Mouse (Mus musculus) monocyte, adult 5-6 weeks (primary cell): ENCODE data around the gene Lamtor3. TPM values are rescaled to one million over a fixed set of nuclear protein-coding genes. Genes with fewer than 3 reads are reported as not detected.
"Not testable (repeated sequence)": the region's sequence is repeated elsewhere in the genome, so short reads cannot be mapped to it uniquely, and the experiment has no call there.

ENCODE experiments used
- ATAC-seq: fragments of 153-309, 156-312 bp; replicated peaks from 2 replicates; pipeline ENCODE4 v1.8.0; 2017; ENCODE audit warnings: mild to moderate bottlenecking; ENCODE audit not compliant: low TSS enrichment, insufficient number of reproducible peaks, severe bottlenecking, poor library complexity, low FRiP score
- total RNA-seq: library from RNA; stranded (forward); fragments of 200-1000, 200-491, 200-594 nt; gene quantifications from 3 replicates; pipeline ENCODE4 v1.2.3, GENCODE M21; 2017

The Lamtor3 gene
- 96.2 to 100 TPM (median 98.7 TPM) in 3 replicates for total RNA-seq

DNA sequence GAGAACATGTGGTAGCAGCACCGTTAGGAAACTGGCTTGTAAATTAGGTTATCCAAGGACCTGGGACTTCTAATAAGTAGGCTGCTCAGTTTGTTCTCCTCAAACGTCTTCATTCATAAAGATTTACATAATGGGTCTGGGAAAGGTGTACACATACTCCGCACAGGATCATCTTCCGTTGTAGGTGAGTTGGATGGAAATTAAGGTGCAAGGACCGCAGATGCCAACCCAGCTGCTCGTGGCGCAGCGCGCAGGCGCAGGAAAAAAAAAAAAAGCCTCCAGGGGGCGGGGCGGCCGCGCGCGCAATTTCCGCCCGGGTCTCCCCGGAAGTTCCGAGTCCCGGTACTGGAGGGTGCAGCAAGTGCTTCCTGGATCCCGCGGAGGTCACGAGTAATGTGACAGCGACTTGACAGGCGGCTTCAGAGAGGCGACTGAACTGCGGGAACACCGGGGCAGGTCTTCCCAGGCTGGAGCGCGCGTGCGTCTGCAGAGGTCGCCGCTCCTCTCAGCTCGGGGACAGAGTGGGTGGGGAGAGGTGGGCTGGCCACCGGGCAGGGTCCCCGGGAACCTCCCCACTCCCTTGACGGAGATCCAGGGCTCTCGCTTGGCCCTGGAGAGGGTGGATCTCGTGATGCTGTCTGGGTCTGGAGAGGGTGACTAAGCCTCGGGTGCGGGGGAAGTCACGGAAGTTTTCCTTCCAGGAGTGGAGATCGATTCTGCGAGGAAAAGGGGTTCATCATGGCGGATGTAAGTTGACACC lies at the start of gene Lamtor3:
TSS of gene Lamtor3 (plus strand) at position 335 of the 760 bp plus-strand sequence.
- ATAC-seq: peak; percentile 93

DNA sequence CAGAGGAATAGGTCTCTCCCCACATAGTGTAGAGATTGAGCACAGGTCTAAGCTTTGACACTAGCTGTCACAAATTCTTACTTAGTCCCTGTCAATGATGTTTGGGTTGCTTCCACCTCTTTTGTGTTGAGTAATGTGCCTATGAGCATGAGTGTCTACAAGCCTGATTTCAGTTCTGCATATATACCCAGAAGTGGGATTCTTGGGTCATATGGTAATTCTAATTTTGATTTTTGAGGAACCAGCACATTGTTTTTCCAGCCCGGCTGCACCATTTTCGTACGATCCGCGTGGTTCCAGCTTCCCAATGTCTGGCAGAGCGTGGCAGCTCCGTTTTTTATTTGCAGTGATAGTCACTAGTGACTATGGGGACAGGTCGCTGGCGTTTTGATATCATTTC lies 48.9 kb upstream of the Lamtor3 start:
- ATAC-seq: peak; percentile 65

DNA sequence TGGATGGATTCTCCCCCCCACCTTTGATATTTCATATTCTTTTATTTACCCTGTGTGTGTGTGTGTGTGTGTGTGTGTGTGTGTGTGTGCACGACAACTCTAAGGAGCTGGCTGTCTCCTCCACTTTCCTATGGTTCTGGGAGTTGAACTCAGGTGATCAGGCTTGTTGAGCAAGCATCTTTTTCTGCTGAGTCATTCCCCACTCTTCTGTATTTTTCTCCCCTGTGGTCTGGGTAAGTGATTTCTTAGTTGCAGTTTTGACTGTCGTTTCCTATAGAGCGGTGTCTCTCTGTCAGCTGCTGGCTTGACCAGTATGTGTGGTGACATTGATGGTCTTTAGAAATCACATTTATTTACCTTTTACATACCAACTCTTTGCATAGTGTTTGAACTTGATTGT lies 39.0 kb upstream of the Lamtor3 start:
- ATAC-seq: no peak

DNA sequence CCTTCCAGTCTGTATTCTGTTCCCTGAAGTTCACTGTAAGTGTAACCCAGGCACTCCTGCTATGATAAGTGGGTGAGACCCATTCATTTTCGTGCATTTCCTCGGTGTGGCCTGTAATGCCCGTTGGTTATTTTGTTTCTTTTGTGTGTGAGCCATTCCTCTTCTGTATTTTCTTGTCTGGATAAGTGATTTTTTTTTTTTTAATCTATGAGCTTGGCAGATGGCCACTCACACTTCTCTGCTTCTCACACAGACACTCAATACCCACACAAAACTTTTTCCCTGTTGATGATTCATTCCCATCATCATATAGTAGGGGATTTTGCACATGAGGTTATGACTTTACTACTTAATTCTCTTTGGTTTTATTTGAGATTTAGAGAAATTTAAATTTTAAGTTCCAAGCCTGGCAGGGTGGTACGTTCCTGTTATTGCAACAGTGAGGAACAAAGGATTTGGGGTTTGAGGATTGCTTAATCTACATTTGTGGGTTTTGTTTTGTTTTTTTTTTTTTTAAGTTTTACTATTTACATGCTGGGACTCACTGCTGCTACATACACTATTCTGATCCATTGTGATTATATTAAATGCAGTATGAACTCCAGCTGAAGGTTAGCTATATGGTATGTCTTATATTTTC lies 38.1 kb upstream of the Lamtor3 start:
- no peak for ATAC-seq

DNA sequence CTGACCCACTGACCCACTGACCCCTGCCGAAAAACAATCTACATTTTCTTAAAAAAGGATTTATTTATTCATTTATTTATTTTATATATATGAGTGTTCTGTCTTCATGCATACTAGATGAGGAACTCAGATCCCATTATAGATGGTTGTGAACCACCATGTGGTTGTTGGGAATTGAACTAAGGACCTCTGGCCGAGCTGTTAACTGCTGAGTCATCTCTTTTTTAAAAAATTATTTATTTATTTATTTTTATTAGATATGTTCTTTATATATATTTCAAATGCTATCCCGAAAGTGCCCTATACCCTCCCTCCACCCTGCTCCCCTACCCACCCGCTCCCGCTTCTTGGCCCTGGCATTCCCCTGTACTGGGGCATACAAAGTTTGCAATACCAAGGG lies 37.2 kb upstream of the Lamtor3 start:
- no peak for ATAC-seq

DNA sequence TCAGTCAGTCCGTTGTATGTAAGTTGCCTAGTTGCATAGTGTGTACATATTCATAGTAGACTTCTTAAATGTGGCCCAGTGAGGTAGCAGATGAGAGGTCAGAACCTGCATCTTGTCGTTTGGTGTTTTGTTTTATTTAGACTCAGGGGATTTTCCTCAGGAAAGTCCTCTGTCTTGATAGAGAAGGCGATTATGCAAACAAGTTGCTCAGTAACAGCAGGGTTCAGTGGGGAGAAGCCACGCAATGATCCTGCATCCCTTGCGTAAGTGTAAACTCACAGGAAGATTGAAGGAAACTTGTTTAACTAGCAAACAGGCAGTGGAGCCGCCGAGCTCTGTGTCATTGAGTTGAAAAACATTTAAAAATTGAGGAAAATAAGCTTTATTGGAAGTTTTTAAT lies 30.3 kb upstream of the Lamtor3 start:
- ATAC-seq: no peak

DNA sequence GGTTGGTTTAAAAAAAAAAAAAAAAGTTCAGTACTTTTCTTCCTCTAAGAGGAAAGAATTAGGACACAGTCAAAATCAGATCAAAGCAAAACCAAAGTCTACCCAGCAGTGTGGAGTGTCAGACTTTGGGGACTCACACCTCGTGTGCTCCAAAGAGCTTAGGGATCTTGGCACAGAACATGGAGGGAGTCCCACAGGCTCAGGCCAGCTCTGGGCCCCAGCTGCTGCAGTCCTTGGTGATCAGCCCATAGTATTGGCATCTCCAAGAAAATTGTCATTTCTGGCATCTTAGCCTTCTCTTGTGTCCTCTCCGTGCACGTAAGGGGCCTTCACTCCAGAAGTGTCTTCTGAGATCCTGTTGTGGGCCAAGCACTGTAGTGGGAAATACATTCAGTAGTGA lies 27.2 kb upstream of the Lamtor3 start:
- ATAC-seq: no peak

DNA sequence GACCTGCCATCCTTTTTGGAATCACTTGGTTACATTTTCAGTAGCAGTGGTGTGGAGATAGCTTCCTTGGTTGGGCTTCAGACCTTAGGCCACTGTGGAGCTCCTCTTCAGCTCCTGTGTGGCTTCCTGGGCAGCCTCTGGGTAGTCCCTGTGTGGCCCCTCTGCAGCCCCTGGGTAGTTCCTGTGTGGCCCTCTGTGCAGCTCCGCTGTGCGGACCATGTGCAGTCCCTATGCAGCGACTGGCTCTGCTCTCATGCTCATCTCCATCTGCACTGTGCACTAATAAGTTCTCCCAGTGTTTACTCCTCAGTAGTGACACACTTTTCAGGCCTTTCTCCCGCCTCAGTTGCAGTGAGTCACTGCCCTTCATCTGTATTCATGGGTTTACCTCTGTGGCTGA lies 26.2 kb upstream of the Lamtor3 start:
- ATAC-seq: no peak

DNA sequence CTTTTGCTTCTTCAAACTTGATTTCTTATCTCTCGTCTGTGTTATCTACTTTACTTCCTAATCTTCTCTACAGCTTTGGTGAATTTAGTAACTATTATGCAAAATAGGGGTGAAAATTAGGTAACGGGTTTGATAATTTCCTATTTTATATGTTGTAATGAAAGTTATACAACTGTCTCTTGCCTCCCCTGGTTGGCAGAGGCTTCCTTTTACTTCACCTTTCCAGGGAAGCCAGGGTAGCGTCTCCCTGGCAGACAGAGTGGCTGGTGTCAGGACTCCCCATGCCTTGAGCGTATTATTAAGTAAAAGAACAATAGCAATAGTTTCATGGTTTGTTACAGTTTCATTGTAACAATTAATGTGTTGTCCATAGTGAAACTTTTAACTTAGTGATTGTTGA lies 24.5 kb upstream of the Lamtor3 start:
- no peak for ATAC-seq

DNA sequence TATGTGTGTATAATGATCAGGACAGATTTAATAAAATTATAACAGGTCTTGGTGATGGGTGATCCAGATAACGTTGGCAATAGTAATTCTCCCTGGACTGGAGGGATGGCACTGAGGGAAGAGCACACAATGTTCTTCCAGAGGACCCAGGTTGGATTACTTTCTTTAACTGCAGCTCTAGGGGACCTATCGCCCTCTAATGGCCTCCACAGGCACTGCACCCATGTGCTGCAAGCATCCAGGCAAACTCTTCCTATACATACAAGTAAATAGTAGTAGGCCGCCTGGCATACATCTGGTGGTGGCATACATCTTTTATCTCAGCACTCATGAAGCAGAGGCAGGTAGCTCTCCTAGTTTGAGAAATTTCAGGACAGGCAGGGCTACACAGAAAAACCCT lies 23.1 kb upstream of the Lamtor3 start:
- ATAC-seq: peak; percentile 47; the same call in 1 of the 2 replicates

DNA sequence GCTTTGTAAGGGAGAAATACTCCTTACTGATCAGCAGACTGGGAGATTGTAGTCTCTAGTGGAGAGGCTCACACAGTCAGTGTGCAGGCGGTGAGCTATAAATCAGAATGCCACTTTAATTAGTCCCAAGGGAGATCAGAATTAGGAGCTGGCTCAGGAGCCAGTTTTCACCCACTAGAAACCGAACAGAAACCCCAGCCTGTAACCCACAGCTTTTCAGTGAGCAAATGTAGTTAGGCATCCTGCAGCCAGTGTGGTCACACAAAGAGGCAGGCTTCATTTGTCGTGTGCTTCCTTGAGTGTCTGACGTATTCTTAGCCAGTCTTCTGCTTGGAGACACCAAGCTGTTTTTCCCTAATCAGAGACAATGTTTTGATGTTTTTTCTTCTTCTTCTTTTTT lies 21.9 kb upstream of the Lamtor3 start:
- no peak for ATAC-seq

DNA sequence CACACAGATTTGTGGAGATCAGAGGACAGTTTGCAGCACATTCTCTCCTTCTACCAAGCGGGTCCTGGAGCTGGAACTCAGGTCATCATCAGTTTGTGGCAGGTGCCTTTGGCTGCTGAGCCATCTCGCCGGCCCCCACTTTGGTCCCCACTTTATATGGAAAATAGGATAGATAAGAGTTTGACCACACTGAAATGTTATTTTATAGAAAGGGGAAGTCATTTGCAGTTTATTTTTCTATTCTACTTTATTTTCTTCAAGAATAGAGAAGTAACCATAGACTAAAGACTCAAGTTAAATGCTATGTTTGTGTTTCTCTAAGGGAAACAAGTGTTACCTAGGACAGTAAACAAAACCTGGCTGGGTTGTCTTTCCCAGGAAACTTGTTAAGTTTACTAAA lies 21.4 kb upstream of the Lamtor3 start:
- no peak for ATAC-seq

DNA sequence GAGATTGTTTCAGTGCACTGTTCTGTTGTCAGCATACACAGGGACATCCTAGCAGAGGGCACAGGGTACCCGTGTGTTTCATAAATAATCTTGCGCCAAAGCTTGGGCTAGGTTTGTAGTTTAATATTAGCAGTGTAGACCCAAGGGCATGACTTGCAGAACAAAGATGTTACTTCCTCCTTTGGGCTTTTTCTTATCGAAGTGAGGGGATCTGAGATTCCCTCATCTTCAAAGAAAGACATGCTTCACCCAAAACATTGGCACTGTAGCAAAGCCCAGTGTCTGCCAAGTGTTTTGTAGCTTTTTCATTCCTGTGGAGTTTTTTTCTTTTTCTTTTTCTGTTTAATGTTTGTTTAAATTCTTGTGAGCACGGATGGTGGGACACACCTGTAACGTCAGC lies 20.6 kb upstream of the Lamtor3 start:
- no peak for ATAC-seq

DNA sequence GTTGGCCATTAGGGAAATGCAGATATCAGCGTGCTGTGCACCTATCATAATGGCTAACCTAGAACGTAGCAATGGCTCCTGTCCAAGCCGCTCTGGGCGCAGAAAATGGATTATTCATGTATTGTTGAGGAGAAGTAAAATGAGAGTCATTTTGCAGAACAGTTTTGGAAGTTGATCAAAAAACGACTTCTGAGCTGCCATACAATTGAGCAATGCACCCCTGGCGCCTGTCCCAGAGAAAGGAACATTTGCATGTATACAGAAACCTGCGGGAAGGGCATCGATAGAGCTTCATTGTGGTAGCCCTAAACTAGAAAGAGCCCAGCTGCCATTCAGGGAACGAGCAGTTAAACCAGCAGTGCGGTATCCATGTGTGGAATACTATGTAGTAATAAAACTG lies 18.2 kb upstream of the Lamtor3 start:
- no peak for ATAC-seq

DNA sequence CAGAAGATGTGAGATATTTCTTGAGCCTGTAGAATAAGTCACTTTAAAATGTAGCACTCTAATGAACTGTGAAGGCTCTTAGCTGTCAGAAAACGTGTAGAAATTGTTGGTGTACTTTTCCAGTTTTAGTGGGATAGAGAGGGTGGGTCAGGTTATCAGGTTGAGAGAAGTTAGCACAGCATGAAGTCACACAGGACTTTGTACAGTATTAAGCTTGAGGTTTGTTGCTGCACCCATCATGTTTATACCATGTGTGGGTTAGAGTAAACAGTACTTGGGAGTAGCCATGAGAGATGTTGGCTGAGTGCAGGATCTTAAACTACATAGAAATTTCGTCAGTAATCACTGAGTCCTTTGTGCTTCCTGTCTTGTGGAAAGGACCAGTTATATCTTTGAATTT lies 5.2 kb upstream of the Lamtor3 start:
- ATAC-seq: no peak

DNA sequence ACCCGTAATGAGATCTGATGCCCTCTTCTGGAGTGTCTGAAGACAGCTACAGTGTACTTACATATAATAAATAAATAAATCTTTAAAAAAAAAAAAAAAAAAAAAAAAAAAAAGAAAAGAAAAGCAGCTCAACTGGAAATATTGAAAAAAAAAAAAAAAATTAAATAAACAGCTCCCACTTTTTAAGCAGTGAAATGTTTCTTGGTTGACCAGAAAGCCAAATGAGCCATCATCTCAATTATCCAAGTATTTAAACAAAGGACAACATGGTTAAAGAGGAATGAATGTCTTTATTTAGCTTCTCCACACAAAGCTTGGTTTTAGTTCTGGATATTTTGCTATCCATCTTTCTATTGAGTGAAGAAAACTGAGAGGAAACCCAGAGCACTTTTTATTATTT lies 3.7 kb upstream of the Lamtor3 start:
- not testable (repeated sequence) for ATAC-seq

DNA sequence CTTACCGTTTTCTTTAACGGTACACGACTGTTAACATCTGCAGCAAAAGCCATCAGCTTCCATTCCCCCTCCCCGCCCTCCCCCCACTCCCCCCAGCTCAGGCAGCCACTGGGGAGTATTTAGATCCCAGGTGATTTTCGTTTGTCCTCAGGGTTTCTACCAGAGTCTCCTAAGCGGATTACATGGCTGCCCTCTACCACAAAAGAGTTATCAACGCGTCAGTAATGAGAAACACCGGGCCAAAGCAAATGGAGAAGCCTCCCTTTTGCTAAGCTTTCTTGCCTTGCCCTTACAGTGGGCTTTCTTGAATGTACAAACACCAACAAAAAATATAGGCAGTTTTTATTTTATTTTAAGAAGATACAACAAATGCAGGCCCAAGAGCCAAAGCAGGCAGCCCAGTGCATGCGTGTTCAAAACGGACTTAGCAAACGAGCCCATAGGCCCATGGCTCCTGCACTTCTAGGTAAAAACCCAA lies 573 bp upstream of the Lamtor3 start:
- no peak for ATAC-seq

DNA sequence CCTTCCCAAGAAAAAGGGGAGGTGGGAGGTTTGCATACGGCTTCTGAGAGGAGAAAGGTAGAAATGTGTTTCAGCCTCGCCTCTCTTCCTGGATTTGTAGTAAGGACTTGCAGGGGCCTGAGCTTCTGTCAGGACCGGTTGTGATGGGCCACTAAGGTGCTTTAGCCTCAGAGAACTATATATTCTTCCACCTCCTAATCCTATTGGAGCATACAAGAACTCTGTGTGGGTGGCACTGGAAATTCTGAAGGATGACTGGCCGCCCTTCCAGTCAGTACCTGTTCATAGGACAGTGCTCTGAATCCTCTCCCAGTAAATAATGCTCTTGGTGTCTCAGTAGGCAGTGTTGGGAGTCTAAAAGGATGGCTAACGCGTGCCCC lies 616 bp downstream of the Lamtor3 start:
- no peak for ATAC-seq

DNA sequence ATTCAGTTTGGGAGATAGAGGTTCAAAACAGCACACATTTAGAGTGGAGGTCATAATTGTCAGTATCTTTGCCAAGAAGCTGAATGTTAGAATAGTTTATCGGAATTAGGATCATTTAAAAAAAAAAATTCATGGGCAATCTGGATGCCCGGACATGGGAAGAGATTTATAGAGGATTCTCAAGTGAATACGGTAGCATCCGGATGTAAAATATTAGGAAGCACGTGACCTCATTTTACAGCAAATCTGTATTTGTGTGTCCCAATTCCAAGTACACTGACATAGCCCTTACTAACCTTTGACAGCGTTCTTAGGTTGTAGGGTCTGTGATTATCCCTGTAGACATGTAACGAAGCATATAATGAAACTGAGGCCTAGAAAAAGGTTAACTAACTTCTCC lies 1.1 kb downstream of the Lamtor3 start:
- ATAC-seq: no peak

DNA sequence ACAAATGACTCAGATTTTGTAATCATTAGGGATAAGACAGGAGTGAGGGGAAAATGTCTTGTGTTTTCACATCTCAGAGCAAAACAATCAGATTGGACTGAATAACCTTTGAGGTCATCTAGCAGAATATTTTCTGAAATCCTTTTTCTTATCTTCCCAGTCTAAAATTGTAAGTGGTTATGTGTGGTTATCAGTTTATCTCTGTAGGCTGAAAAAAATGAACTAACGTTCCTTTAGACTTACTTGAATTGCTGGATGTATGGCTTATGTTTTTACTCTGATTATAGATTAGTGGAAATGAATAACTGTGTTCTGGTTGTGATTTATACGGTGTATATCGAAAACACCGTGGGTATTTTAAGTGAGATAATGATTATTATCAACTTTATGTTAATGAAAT lies 2.3 kb downstream of the Lamtor3 start:
- ATAC-seq: no peak
